Mouse (Mus musculus) hindbrain, embryonic 14.5 days (tissue): ENCODE results near the gene Arg2. TPM values are rescaled to one million over a fixed set of nuclear protein-coding genes. Genes with fewer than 3 reads are reported as not detected.
"Not testable (repeated sequence)": the region's sequence is repeated elsewhere in the genome, so short reads cannot be mapped to it uniquely, and the experiment has no call there.

ENCODE experiments used
- ATAC-seq: fragments of 200-750 bp; cut with Nextera tagmentation; 2 replicates; pipeline ENCODE4 v1.8.0; 2017; ENCODE audit warnings: moderate number of reproducible peaks, mild to moderate bottlenecking, moderate TSS enrichment, moderate library complexity; ENCODE audit not compliant: low FRiP score
- DNase-seq: peaks from one replicate; pipeline ENCODE4 v3.0.0-alpha.2; 2015; ENCODE audit warnings: low spot score
- H3K27ac ChIP-seq: fragments of 300-500 bp; sonication (generic); 2 replicates; pipeline ENCODE4 v1.5.1; 2014; ENCODE audit warnings: mild to moderate bottlenecking, moderate library complexity
- H3K27me3 ChIP-seq: fragments of 300-500 bp; sonication (generic); 2 replicates; pipeline ENCODE4 v1.6.1; 2014; ENCODE audit warnings: mild to moderate bottlenecking, low read length, mixed read lengths; ENCODE audit not compliant: control insufficient read depth, insufficient read depth
- H3K36me3 ChIP-seq: fragments of 300-500 bp; sonication (generic); replicated peaks from 2 replicates; pipeline ENCODE4 v1.6.1; 2014; ENCODE audit not compliant: control insufficient read depth, insufficient read depth
- H3K4me1 ChIP-seq: fragments of 300-500 bp; sonication (generic); replicated peaks from 2 replicates; pipeline ENCODE4 v1.6.1; 2014; ENCODE audit warnings: antibody characterized with exemption, low read length, mixed read lengths; ENCODE audit not compliant: control insufficient read depth, insufficient read depth
- H3K4me2 ChIP-seq: fragments of 300-500 bp; sonication (generic); replicated peaks from 2 replicates; pipeline ENCODE4 v1.6.1; 2014; ENCODE audit warnings: mild to moderate bottlenecking, moderate library complexity
- H3K4me3 ChIP-seq: fragments of 300-500 bp; sonication (generic); replicated peaks from 2 replicates; pipeline ENCODE4 v1.5.1; 2014; ENCODE audit warnings: mild to moderate bottlenecking, low read length
- H3K9ac ChIP-seq: fragments of 300-500 bp; sonication (generic); 2 replicates; pipeline ENCODE4 v1.6.1; 2014
- H3K9me3 ChIP-seq: fragments of 300-500 bp; sonication (generic); 2 replicates; pipeline ENCODE4 v1.6.1; 2016; ENCODE audit warnings: low read length; ENCODE audit not compliant: control insufficient read depth
- WGBS: fragments of 180-500 bp; shearing (Covaris S2); extraction: QIAGEN DNeasy Blood & Tissue Kit; methylation state at CpG from one replicate; pipeline ENCODE4 v1.1.7; 2014; 5-methylcytosine and 5-hydroxymethylcytosine counted together
- polyA plus RNA-seq: library from polyadenylated mRNA; unstranded; fragments of >200 nt; fragmentation: Nextera tagmentation; extraction: Ambion mirVana; gene quantifications from 2 replicates; pipeline ENCODE4 v1.2.1, GENCODE M21; 2014

Gene Arg2
- polyA plus RNA-seq, 1 experiment from 2014 or later, result 35.6 TPM

- Histone ChIP-seq H3K4me1 (no peaks in the 10 kb centered on the region), H3K4me3 (no peak overlapping the region), H3K27ac (no peak overlapping the region), H3K27me3 (no peaks in the 10 kb centered on the region), H3K36me3 (peaks cover 61% of the 10 kb centered on the region), H3K9me3 (no peaks in the 10 kb centered on the region), H3K9ac (no peak overlapping the region), H3K4me2 (no peak overlapping the region)
- ATAC-seq (no peak), DNase-seq (no peak)
- 96% methylated on average over 6 of the region's 6 CpGs for WGBS
Measured at GRCm38 (mm10) chr12:79149653-79150052, 19.1 kb downstream of the Arg2 start.

GRCm38 (mm10) chr12:79162876-79163275 lies 32.3 kb downstream of the Arg2 start:
- no peaks in the 10 kb centered on the region for H3K27me3 ChIP-seq
- no peaks in the 10 kb centered on the region for H3K4me1 ChIP-seq
- H3K9ac ChIP-seq, result no peak overlapping the region
- 98% methylated on average over 3 of the region's 3 CpGs for WGBS
- H3K9me3 ChIP-seq, result no peaks in the 10 kb centered on the region
- no peak overlapping the region for H3K4me3 ChIP-seq
- DNase-seq (no peak), ATAC-seq (no peak)
- peaks cover 75% of the 10 kb centered on the region for H3K36me3 ChIP-seq
- H3K27ac ChIP-seq, result no peak overlapping the region
- no peak overlapping the region for H3K4me2 ChIP-seq

GRCm38 (mm10) chr12:79169173-79169572 lies 38.6 kb downstream of the Arg2 start:
- Histone ChIP-seq H3K4me2 (no peak overlapping the region), H3K27ac (no peak overlapping the region), H3K36me3 (peaks cover 15% of the 10 kb centered on the region), H3K9me3 (no peaks in the 10 kb centered on the region), H3K4me3 (no peak overlapping the region), H3K27me3 (no peaks in the 10 kb centered on the region), H3K4me1 (peaks cover 13% of the 10 kb centered on the region), H3K9ac (no peak overlapping the region)
- DNase-seq (no peak), ATAC-seq (no peak)

DNA sequence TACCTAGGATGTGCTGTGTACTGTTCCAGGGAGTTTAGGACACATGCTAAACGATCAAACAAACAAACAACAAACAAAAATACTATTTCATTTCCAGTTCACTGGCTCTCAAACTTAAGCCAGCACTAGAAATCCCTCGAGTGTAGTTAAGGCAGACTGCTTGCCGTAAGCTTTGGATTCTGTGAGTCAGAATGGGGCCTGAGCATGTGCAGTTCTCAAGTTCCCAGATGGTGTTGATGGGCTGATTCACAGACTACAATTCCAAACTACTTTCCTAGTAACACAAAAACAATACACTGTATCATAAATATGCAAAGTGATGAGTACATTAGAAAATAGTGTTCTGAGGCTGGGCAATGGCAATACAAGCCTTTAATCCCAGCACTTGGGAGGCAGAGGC lies 39.8 kb downstream of the Arg2 start:
- ATAC-seq (no peak), DNase-seq (no peak)
- WGBS, result 78% methylated on average over 3 of the region's 3 CpGs
- Histone ChIP-seq H3K9ac (no peak overlapping the region), H3K36me3 (peaks cover 14% of the 10 kb centered on the region), H3K4me1 (peaks cover 13% of the 10 kb centered on the region), H3K27ac (no peak overlapping the region), H3K4me3 (no peak overlapping the region), H3K9me3 (no peaks in the 10 kb centered on the region), H3K27me3 (no peaks in the 10 kb centered on the region), H3K4me2 (no peak overlapping the region)

DNA sequence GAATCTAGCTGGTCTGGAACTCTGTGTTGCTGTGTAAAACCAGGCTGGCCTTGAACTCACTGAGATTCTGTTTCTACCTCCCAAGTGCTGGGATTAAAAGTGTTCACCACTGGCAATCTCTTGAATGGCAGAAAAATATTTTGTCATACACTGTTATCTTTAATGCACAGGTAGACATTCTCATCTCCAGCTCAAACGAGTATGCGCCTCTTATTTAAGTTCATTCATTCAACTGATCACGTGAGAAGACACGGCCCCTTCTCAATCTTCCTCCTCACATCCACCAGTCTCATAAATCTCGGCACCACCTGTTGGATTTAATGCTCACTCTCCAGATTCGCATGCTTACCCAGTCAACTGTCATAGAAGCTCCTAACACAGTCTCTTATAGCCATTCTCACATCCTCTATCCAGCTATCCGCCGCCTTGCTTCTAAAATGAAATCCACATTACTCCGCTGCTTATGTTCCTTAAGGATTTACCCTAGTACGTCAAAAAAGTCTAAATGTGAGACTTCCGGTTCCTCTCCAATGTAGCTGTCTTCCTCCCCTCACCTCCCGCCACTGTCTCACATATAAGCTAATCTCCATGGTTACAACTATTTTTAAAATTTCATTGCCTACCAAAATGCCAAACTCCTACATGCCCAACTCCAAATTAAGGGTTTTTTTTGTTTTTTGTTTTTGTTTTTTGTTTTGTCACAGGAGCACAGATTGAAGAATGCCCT lies 40.9 kb downstream of the Arg2 start:
- Histone ChIP-seq H3K27ac (peak overlapping the region; percentile 97; the same call in 1 of the 2 replicates), H3K9ac (peak overlapping the region; percentile 87), H3K4me2 (peak overlapping the region; percentile 59), H3K27me3 (no peaks in the 10 kb centered on the region), H3K4me3 (peak overlapping the region; percentile 91), H3K36me3 (peaks cover 22% of the 10 kb centered on the region), H3K9me3 (no peaks in the 10 kb centered on the region), H3K4me1 (peaks cover 13% of the 10 kb centered on the region)
- DNase-seq (no peak), ATAC-seq (no peak)
- 38% methylated on average over 12 of the region's 12 CpGs for WGBS

DNA sequence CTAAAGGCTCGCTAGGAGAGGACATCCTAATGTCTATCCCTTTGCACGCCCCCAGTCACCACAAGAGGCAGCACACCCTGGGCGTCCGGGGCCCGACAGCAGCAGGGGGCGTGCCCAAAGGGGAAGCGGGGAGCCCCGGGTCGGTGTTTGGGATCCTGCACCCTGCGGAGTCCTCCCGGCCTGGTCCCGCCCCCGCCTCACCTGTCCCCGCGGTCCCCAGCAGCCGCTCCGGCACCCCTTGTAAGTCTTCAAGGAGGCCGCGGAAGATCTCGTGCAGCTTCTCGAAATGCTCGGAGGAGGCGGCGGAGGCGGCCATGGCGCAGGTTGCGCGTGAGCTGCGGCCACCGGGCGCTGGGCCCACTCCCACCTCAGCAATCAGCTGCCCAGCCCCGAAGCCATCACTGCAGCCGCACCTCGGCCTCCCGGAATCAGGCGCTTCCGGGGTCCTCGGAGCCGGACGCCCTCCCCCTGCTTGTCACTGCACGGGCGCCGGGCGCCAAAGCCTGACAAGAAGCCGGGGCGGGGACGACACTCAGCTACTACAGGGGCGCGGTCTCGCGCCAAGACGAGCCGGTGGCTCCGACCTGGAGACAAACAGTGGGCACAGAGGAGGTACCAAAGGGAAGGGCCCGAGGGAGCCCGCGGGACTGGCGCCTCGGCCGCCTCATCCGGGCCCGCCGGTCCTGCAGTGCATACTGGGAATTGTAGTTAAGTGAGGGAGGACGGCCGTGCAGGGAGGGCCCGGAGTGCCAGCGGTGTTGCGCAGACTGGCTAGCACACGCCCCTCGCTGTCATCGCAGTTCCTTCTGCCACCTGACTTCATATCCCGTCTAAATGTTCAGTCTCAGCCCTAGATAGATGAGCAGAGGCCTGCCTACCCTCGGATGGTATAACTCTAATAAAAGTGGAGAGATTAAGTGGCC lies 41.7 kb downstream of the Arg2 start, which contains the start of gene Vti1b:
Gene Vti1b (minus strand): TSS at position 649 of the 923 bp plus-strand sequence.
- WGBS, result under 1% methylated on average over 72 of the region's 73 CpGs
- ATAC-seq, result peak; percentile 98
- peak within 1 kb of the TSS; percentile 59 for H3K4me2 ChIP-seq
- H3K27ac ChIP-seq, result peak within 1 kb of the TSS; percentile 97
- peak; percentile 86 for DNase-seq
- H3K36me3 ChIP-seq, result peaks cover 24% of the 10 kb centered on the region
- peak within 1 kb of the TSS; percentile 87 for H3K9ac ChIP-seq
- H3K4me1 ChIP-seq, result peaks cover 13% of the 10 kb centered on the region
- no peaks in the 10 kb centered on the region for H3K27me3 ChIP-seq
- H3K4me3 ChIP-seq, result peak within 1 kb of the TSS; percentile 91
- no peaks in the 10 kb centered on the region for H3K9me3 ChIP-seq

DNA sequence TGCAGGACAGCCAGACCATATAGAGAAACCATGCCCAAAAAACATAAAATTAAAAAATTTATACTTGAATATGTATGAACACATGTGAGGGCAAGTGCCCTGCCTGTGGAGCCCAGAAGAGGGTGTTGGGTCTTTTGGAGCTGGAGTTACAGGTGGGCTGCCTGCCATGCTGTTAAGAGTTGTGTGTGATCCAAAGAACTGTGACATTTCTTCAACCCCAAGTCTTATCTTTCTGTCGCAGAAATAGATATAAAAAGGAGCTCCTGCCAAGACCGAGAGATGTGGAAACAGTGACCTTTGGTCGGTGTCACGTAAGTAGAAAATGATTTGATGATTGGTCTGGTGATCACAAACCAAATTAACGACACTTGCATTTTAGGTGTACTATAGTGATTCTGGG lies 43.1 kb downstream of the Arg2 start:
- WGBS, result 90% methylated on average over 5 of the region's 5 CpGs
- Histone ChIP-seq H3K4me2 (no peak overlapping the region), H3K4me3 (no peak overlapping the region), H3K27ac (no peak overlapping the region), H3K27me3 (no peaks in the 10 kb centered on the region), H3K9ac (no peak overlapping the region), H3K9me3 (no peaks in the 10 kb centered on the region), H3K4me1 (peaks cover 13% of the 10 kb centered on the region), H3K36me3 (peaks cover 33% of the 10 kb centered on the region)
- DNase-seq (no peak), ATAC-seq (no peak)

DNA sequence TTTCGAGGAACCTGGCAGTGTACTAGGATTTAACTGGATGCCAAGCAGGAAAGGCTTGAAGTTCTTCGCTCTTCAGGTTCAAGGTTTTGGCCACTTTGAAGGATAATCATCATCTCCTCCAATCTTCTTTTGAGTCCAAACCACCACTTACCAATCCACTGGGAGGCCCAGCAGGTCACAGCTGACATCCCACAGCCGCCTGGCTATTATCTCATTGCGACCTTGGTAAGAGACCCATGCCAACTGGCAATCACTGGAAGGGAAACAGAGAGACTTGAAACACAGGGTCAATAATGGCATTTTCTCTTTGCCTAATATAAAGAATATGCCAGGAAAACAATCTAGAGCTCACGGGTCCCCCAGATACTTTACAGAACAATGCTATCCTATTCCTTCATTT lies 45.4 kb downstream of the Arg2 start:
- WGBS, result 87% methylated on average over 5 of the region's 5 CpGs
- H3K27ac ChIP-seq, result no peak overlapping the region
- no peak overlapping the region for H3K4me2 ChIP-seq
- no peak for ATAC-seq
- H3K4me1 ChIP-seq, result peaks cover 7% of the 10 kb centered on the region
- no peaks in the 10 kb centered on the region for H3K27me3 ChIP-seq
- no peaks in the 10 kb centered on the region for H3K9me3 ChIP-seq
- DNase-seq, result no peak
- H3K36me3 ChIP-seq, result peaks cover 46% of the 10 kb centered on the region
- no peak overlapping the region for H3K4me3 ChIP-seq
- H3K9ac ChIP-seq, result no peak overlapping the region

GRCm38 (mm10) chr12:79185160-79185559 lies 54.6 kb downstream of the Arg2 start:
- not testable (repeated sequence) for H3K9me3 ChIP-seq, H3K4me1 ChIP-seq, H3K4me2 ChIP-seq, H3K27ac ChIP-seq, ATAC-seq, H3K27me3 ChIP-seq, DNase-seq, H3K4me3 ChIP-seq, H3K9ac ChIP-seq
- 90% methylated on average over 5 of the region's 6 CpGs for WGBS
- H3K36me3 ChIP-seq, result peaks cover 75% of the 10 kb centered on the region
